Mouse (Mus musculus) midbrain, embryonic 13.5 days (tissue): ENCODE data around the gene Ly6g6d. TPM values are rescaled to one million over a fixed set of nuclear protein-coding genes. Genes with fewer than 3 reads are reported as not detected.
A peak's percentile ranks its signal among the peaks of the same experiment; 100 is the strongest.

Source experiments
- ATAC-seq: fragments of 200-750 bp; cut with Nextera tagmentation; 2 replicates; pipeline ENCODE4 v1.8.0; 2017; ENCODE audit warnings: mild to moderate bottlenecking, moderate TSS enrichment, moderate library complexity
- H3K27ac ChIP-seq: fragments of 300-500 bp; sonication (generic); 2 replicates; pipeline ENCODE4 v1.5.1; 2015; ENCODE audit warnings: inconsistent platforms, mild to moderate bottlenecking, moderate library complexity
- H3K27me3 ChIP-seq: fragments of 300-500 bp; sonication (generic); 2 replicates; pipeline ENCODE4 v1.6.1; 2015; ENCODE audit warnings: mild to moderate bottlenecking, inconsistent platforms
- H3K36me3 ChIP-seq: fragments of 300-500 bp; sonication (generic); 2 replicates; pipeline ENCODE4 v1.6.1; 2015; ENCODE audit warnings: mild to moderate bottlenecking, inconsistent platforms
- H3K4me1 ChIP-seq: fragments of 300-500 bp; sonication (generic); replicated peaks from 2 replicates; pipeline ENCODE4 v1.6.1; 2015; ENCODE audit warnings: inconsistent platforms
- H3K4me2 ChIP-seq: fragments of 300-500 bp; sonication (generic); replicated peaks from 2 replicates; pipeline ENCODE4 v1.6.1; 2015; ENCODE audit warnings: moderate library complexity, mild to moderate bottlenecking, inconsistent platforms
- H3K4me3 ChIP-seq: fragments of 300-500 bp; sonication (generic); replicated peaks from 2 replicates; pipeline ENCODE4 v1.5.1; 2015; ENCODE audit warnings: mild to moderate bottlenecking, inconsistent platforms
- H3K9ac ChIP-seq: fragments of 300-500 bp; sonication (generic); replicated peaks from 2 replicates; pipeline ENCODE4 v1.6.1; 2015; ENCODE audit warnings: mild to moderate bottlenecking, inconsistent platforms
- H3K9me3 ChIP-seq: fragments of 300-500 bp; sonication (generic); 2 replicates; pipeline ENCODE4 v1.6.1; 2016; ENCODE audit warnings: mild to moderate bottlenecking, inconsistent platforms
- WGBS: fragments of 180-500 bp; shearing (Covaris S2); methylation state at CpG from one replicate; pipeline ENCODE4 v1.1.7; 2015; 5-methylcytosine and 5-hydroxymethylcytosine counted together
- polyA plus RNA-seq: library from polyadenylated mRNA; unstranded; fragments of >200 nt; fragmentation: Nextera tagmentation; extraction: Ambion mirVana; gene quantifications from 2 replicates; pipeline ENCODE4 v1.2.1, GENCODE M21; 2015

Gene Ly6g6d
- polyA plus RNA-seq, 1 experiment from 2014 or later = 1.9 TPM

GRCm38 (mm10) chr17:35024691-35025488 is 53.0 kb downstream of the Ly6g6d start:
- ATAC-seq = no peak
- Histone ChIP-seq H3K9ac (no peak overlapping the region), H3K4me3 (no peak overlapping the region), H3K4me2 (no peak overlapping the region), H3K36me3 (no peaks in the 10 kb centered on the region), H3K27me3 (no peaks in the 10 kb centered on the region), H3K27ac (no peak overlapping the region), H3K4me1 (peaks cover 39% of the 10 kb centered on the region), H3K9me3 (no peaks in the 10 kb centered on the region)
- 77% methylated on average over 7 of the region's 10 CpGs for WGBS

GRCm38 (mm10) chr17:35024261-35024660 is 53.6 kb downstream of the Ly6g6d start:
- ATAC-seq = no peak
- WGBS = 75% methylated on average over 13 of the region's 13 CpGs

GRCm38 (mm10) chr17:35023756-35024155 is 54.1 kb downstream of the Ly6g6d start:
- Histone ChIP-seq H3K4me1 (peaks cover 35% of the 10 kb centered on the region), H3K9me3 (no peaks in the 10 kb centered on the region), H3K4me3 (no peak overlapping the region), H3K4me2 (no peak overlapping the region), H3K36me3 (no peaks in the 10 kb centered on the region), H3K27ac (no peak overlapping the region), H3K27me3 (no peaks in the 10 kb centered on the region), H3K9ac (no peak overlapping the region)
- ATAC-seq = no peak
- 87% methylated on average over 4 of the region's 4 CpGs for WGBS

More at GRCm38 (mm10) chr17:35024261-35024660, 53.6 kb downstream of the Ly6g6d start:
- peaks cover 35% of the 10 kb centered on the region for H3K4me1 ChIP-seq
- no peaks in the 10 kb centered on the region for H3K36me3 ChIP-seq
- no peak overlapping the region for H3K4me3 ChIP-seq
- H3K4me2 ChIP-seq = no peak overlapping the region
- H3K9ac ChIP-seq = no peak overlapping the region
- no peaks in the 10 kb centered on the region for H3K9me3 ChIP-seq
- H3K27ac ChIP-seq = no peak overlapping the region
- no peaks in the 10 kb centered on the region for H3K27me3 ChIP-seq

GRCm38 (mm10) chr17:35023221-35023620 is 54.6 kb downstream of the Ly6g6d start:
- no peak overlapping the region for H3K4me2 ChIP-seq
- ATAC-seq = no peak

GRCm38 (mm10) chr17:35022541-35023060 is 55.3 kb downstream of the Ly6g6d start:
- no peak overlapping the region for H3K4me3 ChIP-seq
- no peak overlapping the region for H3K4me2 ChIP-seq
- ATAC-seq = no peak
- no peaks in the 10 kb centered on the region for H3K9me3 ChIP-seq
- no peak overlapping the region for H3K9ac ChIP-seq
- H3K27ac ChIP-seq = no peak overlapping the region
- 95% methylated on average over 8 of the region's 8 CpGs for WGBS
- H3K27me3 ChIP-seq = no peaks in the 10 kb centered on the region
- 0 out of 2 replicates have a peak, but pooled peaks cover 3% of the 10 kb centered on the region for H3K36me3 ChIP-seq
- H3K4me1 ChIP-seq = peaks cover 27% of the 10 kb centered on the region

More at GRCm38 (mm10) chr17:35023221-35023620, 54.6 kb downstream of the Ly6g6d start:
- Histone ChIP-seq H3K4me1 (peaks cover 33% of the 10 kb centered on the region), H3K27ac (no peak overlapping the region), H3K4me3 (no peak overlapping the region), H3K9ac (no peak overlapping the region), H3K9me3 (no peaks in the 10 kb centered on the region), H3K36me3 (no peaks in the 10 kb centered on the region), H3K27me3 (no peaks in the 10 kb centered on the region)
- 89% methylated on average over 5 of the region's 5 CpGs for WGBS

- H3K4me2 ChIP-seq = peak overlapping the region; percentile 32; the same call in 1 of the 2 replicates
- peaks cover 9% of the 10 kb centered on the region for H3K36me3 ChIP-seq
- WGBS = 57% methylated on average over 6 of the region's 6 CpGs
Measured at GRCm38 (mm10) chr17:35021842-35022477, 55.9 kb downstream of the Ly6g6d start.

More at GRCm38 (mm10) chr17:35021842-35022477, 55.9 kb downstream of the Ly6g6d start:
- H3K9me3 ChIP-seq = no peaks in the 10 kb centered on the region
- H3K4me1 ChIP-seq = peaks cover 21% of the 10 kb centered on the region
- no peak for ATAC-seq
- H3K4me3 ChIP-seq = no peak overlapping the region
- no peaks in the 10 kb centered on the region for H3K27me3 ChIP-seq
- no peak overlapping the region for H3K27ac ChIP-seq
- H3K9ac ChIP-seq = peak overlapping the region; percentile 37

Other genes starting within 250 kb of the Ly6g6d start
- gene Stk19, start 241.1 kb downstream of the Ly6g6d start, polyA plus RNA-seq = 38.5 and 40.5 TPM in 2 replicates
- gene Dxo, start 241.0 kb downstream of the Ly6g6d start, polyA plus RNA-seq = 74.7 and 76.1 TPM in 2 replicates
- 59.3 and 61.3 TPM in 2 replicates for gene Skiv2l, start 227.9 kb downstream of the Ly6g6d start, polyA plus RNA-seq
- gene Nelfe, start 227.7 kb downstream of the Ly6g6d start, polyA plus RNA-seq = 95.0 and 100 TPM in 2 replicates
- 1.7 and 2.2 TPM in 2 replicates for gene Cfb, start 215.5 kb downstream of the Ly6g6d start, polyA plus RNA-seq
- 13.2 and 16.3 TPM in 2 replicates for gene Zbtb12, start 198.6 kb downstream of the Ly6g6d start, polyA plus RNA-seq
- 0.08 TPM in 1 of 2 replicates, not detected in the other for gene Gm20547, start 196.0 kb downstream of the Ly6g6d start, polyA plus RNA-seq
- gene C2, start 179.8 kb downstream of the Ly6g6d start, polyA plus RNA-seq = 1.2 and 2.1 TPM in 2 replicates
- gene Ehmt2, start 179.6 kb downstream of the Ly6g6d start, polyA plus RNA-seq = 105 and 114 TPM in 2 replicates
- 0.09 TPM in 1 of 2 replicates, not detected in the other for gene Slc44a4, start 163.6 kb downstream of the Ly6g6d start, polyA plus RNA-seq
- 25.5 and 25.9 TPM in 2 replicates for gene Neu1, start 146.8 kb downstream of the Ly6g6d start, polyA plus RNA-seq
- 0.10 and 0.11 TPM in 2 replicates for gene Hspa1b, start 118.8 kb downstream of the Ly6g6d start, polyA plus RNA-seq
- not detected in 2 replicates for gene Gm20481, start 108.2 kb downstream of the Ly6g6d start, polyA plus RNA-seq
- 2.8 and 2.9 TPM in 2 replicates for gene Hspa1a, start 105.9 kb downstream of the Ly6g6d start, polyA plus RNA-seq
- 0.55 and 1.5 TPM in 2 replicates for gene Hspa1l, start 105.4 kb downstream of the Ly6g6d start, polyA plus RNA-seq
- gene Lsm2, start 96.2 kb downstream of the Ly6g6d start, polyA plus RNA-seq = 141 and 150 TPM in 2 replicates
- 61.0 and 69.1 TPM in 2 replicates for gene Vars, start 77.1 kb downstream of the Ly6g6d start, polyA plus RNA-seq
- 0.13 and 0.20 TPM in 2 replicates for gene Vwa7, start 61.5 kb downstream of the Ly6g6d start, polyA plus RNA-seq
- gene Sapcd1, start 50.0 kb downstream of the Ly6g6d start, polyA plus RNA-seq = 3.8 and 4.3 TPM in 2 replicates
- gene Msh5, start 31.3 kb downstream of the Ly6g6d start, polyA plus RNA-seq = 3.3 and 3.7 TPM in 2 replicates
- gene Clic1, start 28.1 kb downstream of the Ly6g6d start, polyA plus RNA-seq = 93.7 and 99.6 TPM in 2 replicates
- gene Ddah2, start 19.0 kb downstream of the Ly6g6d start, polyA plus RNA-seq = 501 and 531 TPM in 2 replicates
- not detected in 2 replicates for gene Ly6g6c, start 12.7 kb downstream of the Ly6g6d start, polyA plus RNA-seq
- gene Mpig6b, start 11.9 kb downstream of the Ly6g6d start, polyA plus RNA-seq = 0.45 and 0.50 TPM in 2 replicates
- gene Ly6g6e, start 1.2 kb downstream of the Ly6g6d start, polyA plus RNA-seq = 0.18 and 0.32 TPM in 2 replicates
- gene Ly6g6f, start 7.5 kb upstream of the Ly6g6d start, polyA plus RNA-seq = 0.18 and 0.19 TPM in 2 replicates
- gene Abhd16a, start 11.2 kb upstream of the Ly6g6d start, polyA plus RNA-seq = 85.1 and 86.5 TPM in 2 replicates
- not detected in 2 replicates for gene Ly6g5c, start 30.2 kb upstream of the Ly6g6d start, polyA plus RNA-seq
- 1.4 and 1.7 TPM in 2 replicates for gene Ly6g5b, start 37.4 kb upstream of the Ly6g6d start, polyA plus RNA-seq
- gene Gpank1, start 43.4 kb upstream of the Ly6g6d start, polyA plus RNA-seq = 27.1 and 30.4 TPM in 2 replicates
- gene Csnk2b, start 44.0 kb upstream of the Ly6g6d start, polyA plus RNA-seq = 293 and 316 TPM in 2 replicates
- 9.2 and 9.4 TPM in 2 replicates for gene D17H6S53E, start 48.3 kb upstream of the Ly6g6d start, polyA plus RNA-seq
- gene Apom, start 54.0 kb upstream of the Ly6g6d start, polyA plus RNA-seq = 0.53 and 0.63 TPM in 2 replicates
- gene Bag6, start 57.1 kb upstream of the Ly6g6d start, polyA plus RNA-seq = 93.7 and 93.9 TPM in 2 replicates
- 209 and 228 TPM in 2 replicates for gene Prrc2a, start 86.8 kb upstream of the Ly6g6d start, polyA plus RNA-seq
- 4.9 and 7.0 TPM in 2 replicates for gene Aif1, start 98.0 kb upstream of the Ly6g6d start, polyA plus RNA-seq
- 4.8 and 7.1 TPM in 2 replicates for gene Lst1, start 110.4 kb upstream of the Ly6g6d start, polyA plus RNA-seq
- gene Ltb, start 116.4 kb upstream of the Ly6g6d start, polyA plus RNA-seq = 0.35 and 0.76 TPM in 2 replicates
- gene Tnf, start 123.9 kb upstream of the Ly6g6d start, polyA plus RNA-seq = not detected in 2 replicates
- gene Lta, start 127.3 kb upstream of the Ly6g6d start, polyA plus RNA-seq = 0.11 and 0.23 TPM in 2 replicates
- 0.57 and 0.79 TPM in 2 replicates for gene Gm16181, start 142.8 kb upstream of the Ly6g6d start, polyA plus RNA-seq
- 41.6 and 43.0 TPM in 2 replicates for gene Atp6v1g2, start 155.6 kb upstream of the Ly6g6d start, polyA plus RNA-seq
- 8.3 and 11.0 TPM in 2 replicates for gene Nfkbil1, start 157.7 kb upstream of the Ly6g6d start, polyA plus RNA-seq
- gene Ddx39b, start 163.7 kb upstream of the Ly6g6d start, polyA plus RNA-seq = 460 and 465 TPM in 2 replicates
- gene H2-D1, start 184.7 kb upstream of the Ly6g6d start, polyA plus RNA-seq = 49.5 and 52.5 TPM in 2 replicates
- gene H2-Q1, start 242.3 kb upstream of the Ly6g6d start, polyA plus RNA-seq = 0.11 and 0.17 TPM in 2 replicates